Mouse (Mus musculus): ENCODE data around the gene Tnks1bp1. TPM values are rescaled to one million over a fixed set of nuclear protein-coding genes. Genes with fewer than 3 reads are reported as not detected.

The Tnks1bp1 gene
- polyA plus RNA-seq, 1 experiment = 218 TPM

GRCm38 (mm10) chr2:85098824-85099511 lies 51.1 kb downstream of the Tnks1bp1 start:
- TF ChIP-seq POLR2A (IDR thresholded peaks at IDR 0.05; ENCODE audit: borderline replicate concordance, extremely low read depth, low read depth, low read length) (peak; percentile 33; the same call in 1 of the 2 replicates), CTCF (IDR thresholded peaks at IDR 0.05; ENCODE audit: insufficient read depth, low read length) (no peak)
- WGBS = 25% methylated on average over 7 of the region's 7 CpGs
- DNase-seq = peak; percentile 88
- peak overlapping the region; percentile 46 for H3K4me3 ChIP-seq (replicated peaks; ENCODE audit: extremely low read depth, low read depth, low read length)
- H3K4me1 ChIP-seq (ENCODE audit: control insufficient read depth, insufficient read depth, low read length) = peaks cover 14% of the 10 kb centered on the region

GRCm38 (mm10) chr2:85103201-85103600 lies 55.4 kb downstream of the Tnks1bp1 start:
- 91% methylated on average over 8 of the region's 8 CpGs for WGBS
- H3K4me1 ChIP-seq (ENCODE audit: control insufficient read depth, insufficient read depth, low read length) = peaks cover 22% of the 10 kb centered on the region
- no peak overlapping the region for H3K4me3 ChIP-seq (replicated peaks; ENCODE audit: extremely low read depth, low read depth, low read length)
- no peak for TF ChIP-seq CTCF (IDR thresholded peaks at IDR 0.05; ENCODE audit: insufficient read depth, low read length)
- no peak for TF ChIP-seq POLR2A (IDR thresholded peaks at IDR 0.05; ENCODE audit: borderline replicate concordance, extremely low read depth, low read depth, low read length)
- DNase-seq = no peak

GRCm38 (mm10) chr2:85105426-85106013 lies 57.7 kb downstream of the Tnks1bp1 start:
- TF ChIP-seq CTCF (IDR thresholded peaks at IDR 0.05; ENCODE audit: insufficient read depth, low read length) = no peak
- Histone ChIP-seq H3K4me1 (ENCODE audit: control insufficient read depth, insufficient read depth, low read length) (peaks cover 11% of the 10 kb centered on the region), H3K4me3 (replicated peaks; ENCODE audit: extremely low read depth, low read depth, low read length) (no peak overlapping the region)
- WGBS = 20% methylated on average over 11 of the region's 11 CpGs
- DNase-seq = peak; percentile 57

GRCm38 (mm10) chr2:85106068-85106790 lies 58.4 kb downstream of the Tnks1bp1 start:
- Histone ChIP-seq H3K4me3 (replicated peaks; ENCODE audit: extremely low read depth, low read depth, low read length) (no peak overlapping the region), H3K4me1 (ENCODE audit: control insufficient read depth, insufficient read depth, low read length) (peaks cover 11% of the 10 kb centered on the region)
- peak; percentile 24 for DNase-seq
- WGBS = 28% methylated on average over 7 of the region's 7 CpGs
- TF ChIP-seq POLR2A (IDR thresholded peaks at IDR 0.05; ENCODE audit: borderline replicate concordance, extremely low read depth, low read depth, low read length) (no peak), CTCF (IDR thresholded peaks at IDR 0.05; ENCODE audit: insufficient read depth, low read length) (no peak)

DNA sequence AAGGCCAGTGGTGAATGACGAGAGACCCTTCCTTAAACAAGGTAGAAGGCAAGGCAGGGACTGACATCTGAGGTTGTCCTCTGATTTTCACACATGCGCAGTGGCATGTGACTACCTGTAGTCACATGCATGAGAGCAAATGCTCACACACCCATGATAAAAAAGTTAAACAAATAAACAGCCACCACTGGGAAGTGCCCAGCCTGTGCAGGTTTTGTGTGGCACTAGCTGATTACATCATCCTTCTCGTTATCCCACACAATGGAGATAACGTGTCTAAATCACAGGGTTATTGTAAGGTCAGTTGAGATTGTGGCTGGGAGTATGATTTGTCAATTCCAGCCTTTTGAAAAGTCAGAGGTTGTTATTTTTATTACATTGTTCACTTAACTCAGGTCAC lies 59.1 kb downstream of the Tnks1bp1 start:
- H3K4me1 ChIP-seq (ENCODE audit: control insufficient read depth, insufficient read depth, low read length) = peaks cover 11% of the 10 kb centered on the region
- no peak for DNase-seq
- no peak for TF ChIP-seq CTCF (IDR thresholded peaks at IDR 0.05; ENCODE audit: insufficient read depth, low read length)
- TF ChIP-seq POLR2A (IDR thresholded peaks at IDR 0.05; ENCODE audit: borderline replicate concordance, extremely low read depth, low read depth, low read length) = no peak
- no peak overlapping the region for H3K4me3 ChIP-seq (replicated peaks; ENCODE audit: extremely low read depth, low read depth, low read length)
- 32% methylated on average over 4 of the region's 4 CpGs for WGBS

GRCm38 (mm10) chr2:85110288-85110875 lies 62.6 kb downstream of the Tnks1bp1 start:
- TF ChIP-seq CTCF (IDR thresholded peaks at IDR 0.05; ENCODE audit: insufficient read depth, low read length) (no peak), POLR2A (IDR thresholded peaks at IDR 0.05; ENCODE audit: borderline replicate concordance, extremely low read depth, low read depth, low read length) (no peak)
- no peak for DNase-seq
- Histone ChIP-seq H3K4me3 (replicated peaks; ENCODE audit: extremely low read depth, low read depth, low read length) (no peak overlapping the region), H3K4me1 (ENCODE audit: control insufficient read depth, insufficient read depth, low read length) (peaks cover 8% of the 10 kb centered on the region)
- WGBS = 83% methylated on average over 9 of the region's 9 CpGs

Other genes with a start within 250 kb of the Tnks1bp1 start
- gene Ube2l6, start 249.2 kb upstream of the Tnks1bp1 start, polyA plus RNA-seq (2012; rRNA removed) = 45.0 and 47.0 TPM in 2 replicates
- 3.5 TPM in 1 of 2 replicates, not detected in the other for gene Smtnl1, start 225.4 kb upstream of the Tnks1bp1 start, polyA plus RNA-seq (2012; rRNA removed)
- 20.2 and 25.1 TPM in 2 replicates for gene Timm10, start 221.0 kb upstream of the Tnks1bp1 start, polyA plus RNA-seq (2012; rRNA removed)
- gene Slc43a1, start 209.2 kb upstream of the Tnks1bp1 start, polyA plus RNA-seq (2012; rRNA removed) = 3.9 and 7.5 TPM in 2 replicates
- gene Rtn4rl2, start 161.3 kb upstream of the Tnks1bp1 start, polyA plus RNA-seq (2012; rRNA removed) = 2.7 and 9.7 TPM in 2 replicates
- 325 and 376 TPM in 2 replicates for gene Slc43a3, start 111.4 kb upstream of the Tnks1bp1 start, polyA plus RNA-seq (2012; rRNA removed)
- 0.15 and 1.2 TPM in 2 replicates for gene Prg2, start 67.6 kb upstream of the Tnks1bp1 start, polyA plus RNA-seq (2012; rRNA removed)
- gene Prg3, start 59.8 kb upstream of the Tnks1bp1 start, polyA plus RNA-seq (2012; rRNA removed) = not detected in 2 replicates
- 72.9 and 97.8 TPM in 2 replicates for gene Ssrp1, start 10.8 kb upstream of the Tnks1bp1 start, polyA plus RNA-seq (2012; rRNA removed)
- gene P2rx3, start 10.6 kb upstream of the Tnks1bp1 start, polyA plus RNA-seq (2012; rRNA removed) = 0.20 and 0.27 TPM in 2 replicates
- gene Aplnr, start 88.2 kb downstream of the Tnks1bp1 start, polyA plus RNA-seq (2012; rRNA removed) = 62.0 and 66.0 TPM in 2 replicates
- 0.14 and 0.21 TPM in 2 replicates for gene Lrrc55, start 149.2 kb downstream of the Tnks1bp1 start, polyA plus RNA-seq (2012; rRNA removed)